Mouse (Mus musculus) megakaryocyte, embryonic 14.5 days (primary cell): Measurements from ENCODE around the gene Mkrn1. TPM values are rescaled to one million over a fixed set of nuclear protein-coding genes. Genes with fewer than 3 reads are reported as not detected.
A peak's percentile ranks its signal among the peaks of the same experiment; 100 is the strongest.

Experiments used
- H3K27me3 ChIP-seq: replicated peaks from 2 replicates; pipeline ENCODE3; 2012; ENCODE audit warnings: inconsistent platforms
- H3K36me3 ChIP-seq: replicated peaks from 2 replicates; pipeline ENCODE3; 2012; ENCODE audit warnings: low read length, inconsistent platforms, mixed read lengths
- H3K4me1 ChIP-seq: 2 replicates; pipeline ENCODE4 v1.6.1; 2012; ENCODE audit warnings: inconsistent platforms
- H3K4me3 ChIP-seq: replicated peaks from 2 replicates; pipeline ENCODE3; 2012; ENCODE audit warnings: moderate library complexity, mild to moderate bottlenecking, inconsistent platforms
- H3K9me3 ChIP-seq: 2 replicates; pipeline ENCODE4 v1.6.1; 2012; ENCODE audit warnings: inconsistent platforms
- FLI1 ChIP-seq: IDR thresholded peaks from 2 replicates; pipeline ENCODE4 v1.6.1; 2012; ENCODE audit warnings: low read length, inconsistent platforms, mixed read lengths
- GATA1 ChIP-seq: IDR thresholded peaks from 3 replicates; pipeline ENCODE4 v1.6.1; 2012; ENCODE audit warnings: mixed read lengths, low read length, inconsistent platforms, borderline replicate concordance
- polyA plus RNA-seq: library from polyadenylated mRNA; stranded (reverse); fragments of >175 nt; gene quantifications from 2 replicates; pipeline ENCODE4 v1.2.3, GENCODE M21; 2012; ENCODE audit warnings: low replicate concordance; ENCODE audit not compliant: insufficient read depth

Gene Mkrn1
- polyA plus RNA-seq, 1 experiment: 107 TPM

DNA sequence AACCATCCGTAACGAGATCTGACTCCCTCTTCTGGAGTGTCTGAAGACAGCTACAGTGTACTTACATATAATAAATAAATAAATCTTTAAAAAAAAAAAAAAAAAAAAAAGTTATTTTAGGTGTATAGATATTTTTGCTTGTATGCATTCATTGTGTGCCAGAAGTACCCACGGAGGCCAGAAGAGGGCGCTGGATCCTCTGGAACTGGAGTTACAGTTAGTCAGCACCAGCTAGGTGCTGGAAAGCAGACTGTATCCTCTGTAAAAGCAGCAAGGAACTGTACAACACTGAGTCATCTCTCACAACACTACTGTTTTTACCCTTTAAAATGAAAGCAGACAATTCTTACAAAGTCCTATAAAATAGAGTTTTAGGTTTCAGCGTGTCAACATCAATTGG is 4.5 kb downstream of the Mkrn1 start:
- TF ChIP-seq GATA1 (no peak), FLI1 (no peak)
- Histone ChIP-seq H3K9me3 (no peaks in the 10 kb centered on the region), H3K4me1 (peaks cover 43% of the 10 kb centered on the region), H3K27me3 (no peaks in the 10 kb centered on the region), H3K4me3 (peak overlapping the region; percentile 85), H3K36me3 (peaks cover 53% of the 10 kb centered on the region)

DNA sequence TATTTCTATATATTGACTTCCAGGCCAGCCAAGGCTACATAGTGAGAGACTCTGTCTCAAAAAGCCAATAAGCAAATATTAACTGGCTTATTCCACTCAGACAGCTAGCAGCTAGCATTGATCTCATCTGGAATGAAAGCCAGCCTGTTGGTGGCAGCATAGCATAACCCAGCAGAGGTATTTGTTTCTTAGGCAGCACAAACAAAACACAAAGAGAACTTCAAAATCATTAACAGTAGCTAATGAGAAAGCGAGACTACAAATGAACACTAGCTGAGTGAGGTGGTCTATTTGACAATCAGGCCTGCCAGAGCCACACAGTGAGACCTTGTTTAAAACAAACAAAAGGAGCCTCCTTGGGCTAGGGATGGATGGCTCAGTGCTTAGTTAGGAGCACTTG is 6.2 kb downstream of the Mkrn1 start:
- Histone ChIP-seq H3K36me3 (peaks cover 69% of the 10 kb centered on the region), H3K4me3 (peak overlapping the region; percentile 82), H3K27me3 (no peaks in the 10 kb centered on the region), H3K4me1 (peaks cover 51% of the 10 kb centered on the region), H3K9me3 (no peaks in the 10 kb centered on the region)
- TF ChIP-seq FLI1 (no peak), GATA1 (no peak)

DNA sequence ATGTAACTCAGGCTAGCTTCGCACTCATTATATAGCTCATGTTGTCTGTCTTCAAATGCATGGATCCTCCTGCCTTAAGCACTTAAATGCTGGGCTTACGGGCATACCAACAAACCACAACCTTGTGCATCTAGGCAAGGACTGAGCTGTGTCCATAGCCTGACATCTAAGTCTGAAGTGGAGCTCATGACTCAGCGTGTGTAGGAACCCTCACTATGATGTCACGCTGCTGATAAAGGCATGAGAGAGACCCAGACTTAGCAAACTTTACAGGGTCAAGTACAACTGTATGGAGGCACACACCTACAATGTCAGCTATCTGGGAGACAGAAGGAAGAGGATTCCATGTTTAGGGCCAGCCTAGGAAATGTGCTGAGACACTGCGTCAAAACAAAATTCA is 13.8 kb downstream of the Mkrn1 start:
- Histone ChIP-seq H3K4me3 (peak overlapping the region; percentile 42), H3K9me3 (no peaks in the 10 kb centered on the region), H3K27me3 (no peaks in the 10 kb centered on the region), H3K36me3 (peaks cover 94% of the 10 kb centered on the region), H3K4me1 (peaks cover 34% of the 10 kb centered on the region)
- no peak for TF ChIP-seq GATA1
- TF ChIP-seq FLI1: no peak

DNA sequence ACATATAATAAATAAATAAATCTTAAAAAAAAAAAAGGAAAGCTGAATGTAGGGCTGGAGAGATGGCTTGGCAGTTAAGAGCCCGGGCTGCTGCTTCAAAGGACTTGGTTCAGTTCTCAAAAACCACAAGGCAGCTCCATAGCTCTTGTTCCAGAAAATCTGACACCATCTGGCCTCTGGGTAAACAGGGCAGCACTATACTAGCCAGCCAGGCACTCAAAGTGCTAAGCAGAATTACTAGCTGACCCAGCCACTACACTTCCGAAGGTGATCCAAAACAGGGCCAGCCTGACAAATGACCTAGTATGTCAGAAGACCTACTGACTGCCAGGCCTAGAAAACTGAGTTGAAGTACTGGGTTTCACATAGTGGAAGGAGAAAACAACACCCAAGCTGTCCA is 17.1 kb downstream of the Mkrn1 start:
- H3K4me1 ChIP-seq: peaks cover 14% of the 10 kb centered on the region
- TF ChIP-seq GATA1: no peak
- TF ChIP-seq FLI1: no peak
- peaks cover 97% of the 10 kb centered on the region for H3K36me3 ChIP-seq
- H3K4me3 ChIP-seq: no peak overlapping the region
- no peaks in the 10 kb centered on the region for H3K9me3 ChIP-seq
- no peaks in the 10 kb centered on the region for H3K27me3 ChIP-seq

DNA sequence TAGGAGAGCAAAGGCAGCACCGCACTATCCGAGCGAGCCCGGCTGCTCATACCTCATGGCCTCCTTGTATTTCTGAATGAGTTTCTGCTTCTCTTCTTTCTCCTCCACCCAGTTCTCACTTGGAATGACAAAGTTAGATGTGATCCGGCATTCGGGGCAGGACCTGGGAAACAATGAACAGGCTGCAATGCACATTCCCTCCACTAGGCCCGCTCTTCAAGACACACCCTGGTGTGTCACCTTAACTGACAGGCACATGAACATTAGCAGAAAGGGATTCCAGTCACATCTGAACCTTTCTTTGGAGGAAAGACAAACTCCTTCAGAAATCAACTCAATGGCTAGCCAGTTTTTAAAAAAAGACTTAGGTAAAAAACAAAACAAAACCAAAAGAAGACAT is 19.9 kb downstream of the Mkrn1 start:
- Histone ChIP-seq H3K36me3 (peaks cover 99% of the 10 kb centered on the region), H3K4me3 (no peak overlapping the region)
- TF ChIP-seq FLI1 (no peak), GATA1 (no peak)

DNA sequence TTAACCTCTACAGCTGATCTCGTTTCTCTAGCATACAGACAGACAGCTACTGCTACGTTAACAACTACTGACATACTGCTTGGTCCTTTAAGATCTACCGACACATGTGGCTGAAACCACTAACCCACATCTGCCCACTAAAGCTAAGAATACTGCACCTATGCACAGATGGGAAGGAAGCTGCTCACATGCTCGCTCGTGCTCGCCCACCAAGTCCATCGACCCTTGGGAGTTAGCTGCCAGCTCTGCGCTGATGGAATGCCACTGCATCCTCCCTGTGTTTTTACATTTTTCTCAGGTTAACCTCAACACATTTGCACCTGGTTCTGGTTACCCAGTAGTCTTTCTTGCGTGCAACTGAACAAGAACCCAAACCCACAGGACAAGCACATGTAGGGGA is 21.9 kb downstream of the Mkrn1 start:
- Histone ChIP-seq H3K4me1 (no peaks in the 10 kb centered on the region), H3K27me3 (no peaks in the 10 kb centered on the region), H3K9me3 (no peaks in the 10 kb centered on the region), H3K4me3 (no peak overlapping the region), H3K36me3 (peaks cover 93% of the 10 kb centered on the region)
- no peak for TF ChIP-seq FLI1
- no peak for TF ChIP-seq GATA1

More for the DNA sequence above, 19.9 kb downstream of the Mkrn1 start:
- Histone ChIP-seq H3K27me3 (no peaks in the 10 kb centered on the region), H3K4me1 (no peaks in the 10 kb centered on the region), H3K9me3 (no peaks in the 10 kb centered on the region)

DNA sequence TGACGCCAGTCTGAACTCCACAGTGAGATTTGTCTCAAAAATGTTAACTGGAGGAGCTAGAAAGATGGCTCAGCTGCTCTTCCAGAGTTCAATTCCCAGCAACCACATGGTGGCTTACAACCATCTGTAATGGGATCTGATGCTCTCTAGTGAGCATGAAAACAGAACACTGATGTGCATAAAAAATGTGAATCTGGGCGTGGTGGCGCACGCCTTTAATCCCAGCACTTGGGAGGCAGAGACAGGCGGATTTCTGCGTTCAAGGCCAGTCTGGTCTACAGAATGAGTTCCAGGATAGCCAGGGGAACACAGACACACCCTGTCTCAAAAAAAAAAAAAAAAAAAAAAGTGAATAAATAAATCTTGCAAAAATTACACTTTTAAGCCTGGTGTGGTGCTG is 23.2 kb downstream of the Mkrn1 start:
- no peaks in the 10 kb centered on the region for H3K9me3 ChIP-seq
- H3K4me3 ChIP-seq: no peak overlapping the region
- no peaks in the 10 kb centered on the region for H3K4me1 ChIP-seq
- H3K27me3 ChIP-seq: peaks cover 2% of the 10 kb centered on the region
- H3K36me3 ChIP-seq: peaks cover 90% of the 10 kb centered on the region
- TF ChIP-seq GATA1 (no peak), FLI1 (no peak)

DNA sequence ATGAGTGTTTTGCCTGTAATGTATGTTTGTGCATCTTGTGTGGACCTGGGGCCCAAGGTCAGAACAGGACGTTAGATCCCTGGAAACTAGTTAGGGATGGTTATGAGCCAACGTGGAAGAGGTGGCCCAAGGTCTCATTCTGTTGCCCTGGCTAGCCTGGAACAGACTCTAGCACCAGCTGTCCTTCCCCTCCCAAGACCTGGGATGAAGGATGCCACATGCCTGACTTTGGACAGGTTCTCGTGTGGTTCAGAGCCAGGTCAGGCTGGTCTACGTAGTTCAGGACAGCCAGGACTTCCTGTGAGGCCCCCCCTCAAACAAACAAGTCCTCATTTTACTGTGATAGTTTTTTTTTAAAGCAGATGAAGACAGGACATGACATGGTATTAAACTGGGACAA is 24.3 kb downstream of the Mkrn1 start:
- Histone ChIP-seq H3K36me3 (peaks cover 83% of the 10 kb centered on the region), H3K27me3 (peaks cover 2% of the 10 kb centered on the region), H3K4me1 (no peaks in the 10 kb centered on the region), H3K9me3 (no peaks in the 10 kb centered on the region), H3K4me3 (no peak overlapping the region)
- TF ChIP-seq GATA1 (no peak), FLI1 (no peak)

DNA sequence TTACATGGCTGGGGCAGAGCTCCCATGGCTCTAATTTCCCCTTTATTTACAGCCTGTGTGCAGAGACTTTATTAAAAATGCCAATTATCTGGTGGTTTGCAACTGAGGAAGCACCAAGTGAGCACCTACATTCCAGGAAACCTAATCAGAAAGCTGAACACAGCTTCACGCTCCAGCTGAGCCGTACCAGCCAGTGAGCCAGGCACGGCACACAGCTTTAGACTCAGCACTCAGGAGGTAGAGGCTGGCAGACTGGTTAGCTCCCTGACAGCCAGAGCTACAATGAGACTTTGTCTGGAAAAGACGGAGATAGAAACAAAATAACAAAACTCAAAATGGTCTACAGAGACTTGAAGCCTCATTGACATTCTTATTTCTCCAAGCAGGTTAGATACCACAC is 24.8 kb downstream of the Mkrn1 start:
- no peaks in the 10 kb centered on the region for H3K9me3 ChIP-seq
- peaks cover 6% of the 10 kb centered on the region for H3K27me3 ChIP-seq
- TF ChIP-seq FLI1: no peak
- no peak for TF ChIP-seq GATA1
- no peaks in the 10 kb centered on the region for H3K4me1 ChIP-seq
- no peak overlapping the region for H3K4me3 ChIP-seq
- peaks cover 83% of the 10 kb centered on the region for H3K36me3 ChIP-seq

DNA sequence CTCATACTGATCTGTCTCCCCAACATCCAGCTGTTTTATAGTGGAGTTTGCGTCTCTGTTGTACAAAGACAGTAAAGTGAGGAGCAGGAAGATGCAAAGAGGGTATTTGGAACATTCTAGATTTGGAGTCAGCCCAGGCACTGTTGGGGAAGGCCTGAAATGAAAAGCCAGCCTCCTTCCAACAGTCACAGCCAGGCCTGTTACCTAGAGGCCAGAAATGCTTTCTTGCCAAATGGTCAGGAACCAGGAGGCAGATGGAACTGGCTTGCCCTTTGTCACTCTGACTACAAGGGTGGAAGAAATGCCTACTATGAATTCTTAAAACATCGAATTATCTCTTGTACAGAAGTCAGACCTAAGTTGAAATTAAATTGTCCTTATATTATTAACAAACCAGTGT is 30.3 kb downstream of the Mkrn1 start:
- TF ChIP-seq FLI1 (no peak), GATA1 (no peak)
- H3K36me3 ChIP-seq: peaks cover 34% of the 10 kb centered on the region
- H3K4me1 ChIP-seq: no peaks in the 10 kb centered on the region
- H3K4me3 ChIP-seq: no peak overlapping the region
- no peaks in the 10 kb centered on the region for H3K9me3 ChIP-seq
- H3K27me3 ChIP-seq: peaks cover 49% of the 10 kb centered on the region
